Mouse (Mus musculus): ENCODE data around the gene Clcn6.
"Not testable (repeated sequence)": the region's sequence is repeated elsewhere in the genome, so short reads cannot be mapped to it uniquely, and the experiment has no call there.

Gene Clcn6

GRCm38 (mm10) chr4:148065702-148066400, 27.2 kb upstream of the Clcn6 start:
- DNase-seq (ENCODE audit: low spot score in 2 of 2): no peak

DNA sequence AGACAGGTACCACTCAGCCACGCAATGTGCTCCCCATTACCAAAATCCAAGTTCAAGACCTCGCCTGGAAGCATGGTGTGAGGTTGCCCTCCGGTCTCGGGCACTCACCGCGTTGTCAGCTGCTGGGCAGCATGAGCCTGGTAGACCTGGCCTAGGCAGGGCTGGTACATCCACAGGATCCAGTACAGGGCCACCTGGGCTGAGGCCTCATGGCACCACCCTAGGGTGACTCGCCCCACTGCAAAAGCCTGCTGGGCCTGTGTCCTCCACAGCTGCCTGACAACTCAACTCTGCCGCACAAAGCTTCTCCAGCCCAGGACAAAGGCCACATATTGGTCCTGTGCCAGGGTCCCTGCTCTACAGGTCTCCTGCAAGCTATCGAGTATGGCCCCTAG, 22.5 kb upstream of the Clcn6 start:
- no peak for DNase-seq (ENCODE audit: low spot score in 2 of 2)

DNA sequence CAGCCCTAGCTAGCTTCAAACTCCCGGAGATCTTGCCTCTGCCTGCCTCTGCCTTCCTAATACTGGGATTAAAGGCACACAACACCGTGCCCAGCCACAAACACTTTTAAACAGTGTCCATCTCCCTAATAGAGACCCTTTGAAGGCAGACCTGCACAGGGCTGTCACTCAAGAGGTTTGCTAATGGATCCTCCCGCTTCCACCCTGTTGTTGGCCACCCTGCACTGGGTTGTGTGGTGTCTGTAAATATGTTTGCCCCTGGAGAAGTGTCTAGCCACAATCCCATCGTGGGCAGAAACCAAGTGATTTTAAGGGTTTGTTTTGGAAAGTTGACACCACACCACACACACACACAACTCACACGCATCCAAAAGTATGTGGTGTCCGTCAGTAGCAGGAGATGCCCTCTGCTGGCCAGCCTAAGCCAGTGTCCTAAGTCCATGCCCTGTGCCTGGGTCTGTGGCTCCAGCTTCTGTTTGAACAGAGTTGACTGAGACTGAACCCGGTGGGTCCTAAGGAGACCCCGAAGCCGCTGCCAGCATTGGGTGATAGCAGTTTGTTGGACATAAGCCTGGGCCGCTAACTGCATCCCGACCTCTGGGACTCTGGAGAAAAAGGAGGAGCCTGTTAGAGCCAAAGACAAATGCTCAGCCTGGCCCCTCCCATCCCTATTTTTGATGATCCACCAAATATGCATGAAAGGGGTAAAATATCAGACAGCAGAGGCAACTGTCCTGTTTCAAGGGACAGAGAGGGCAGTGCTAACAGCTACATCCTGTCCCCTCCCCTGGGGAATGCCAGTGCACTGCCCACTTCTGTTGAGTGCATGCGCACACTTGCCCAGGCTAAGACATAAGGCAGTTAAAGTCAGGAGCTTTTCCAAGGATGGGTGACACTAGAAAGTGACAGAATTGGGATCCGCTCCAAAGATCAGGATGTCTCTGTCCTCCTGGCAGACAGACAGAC, 21.8 kb upstream of the Clcn6 start:
- DNase-seq (ENCODE audit: low spot score in 2 of 2): no peak

- DNase-seq (ENCODE audit: low spot score in 2 of 2): no peak
Measured at GRCm38 (mm10) chr4:148058993-148059392, 20.4 kb upstream of the Clcn6 start.

- DNase-seq (ENCODE audit: low spot score in 2 of 2): no peak
Measured at GRCm38 (mm10) chr4:148058218-148058819, 19.7 kb upstream of the Clcn6 start.

- no peak for DNase-seq (ENCODE audit: low spot score in 2 of 2)
Measured at GRCm38 (mm10) chr4:148057661-148058209, 19.1 kb upstream of the Clcn6 start.

DNA sequence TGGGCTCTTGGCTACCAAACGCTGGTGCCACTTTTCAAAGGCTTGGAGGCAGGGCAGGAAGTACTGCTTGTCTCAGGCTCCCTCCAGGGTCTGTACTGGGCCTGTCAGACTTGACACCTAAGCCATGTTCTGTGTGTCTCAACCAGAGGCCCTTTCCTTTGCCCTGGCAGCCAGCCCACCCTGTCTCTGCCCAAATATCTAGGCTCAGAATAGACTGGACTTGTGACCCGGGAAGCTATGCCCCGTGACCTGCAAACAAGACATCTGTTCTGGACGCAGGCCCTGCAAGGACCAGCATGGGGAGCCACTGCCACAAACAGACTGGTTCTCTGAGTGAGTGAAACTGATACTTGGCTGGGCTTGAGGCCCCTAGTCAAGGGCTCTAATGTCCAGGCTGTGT, 18.2 kb upstream of the Clcn6 start:
- DNase-seq (ENCODE audit: low spot score in 2 of 2): no peak

DNA sequence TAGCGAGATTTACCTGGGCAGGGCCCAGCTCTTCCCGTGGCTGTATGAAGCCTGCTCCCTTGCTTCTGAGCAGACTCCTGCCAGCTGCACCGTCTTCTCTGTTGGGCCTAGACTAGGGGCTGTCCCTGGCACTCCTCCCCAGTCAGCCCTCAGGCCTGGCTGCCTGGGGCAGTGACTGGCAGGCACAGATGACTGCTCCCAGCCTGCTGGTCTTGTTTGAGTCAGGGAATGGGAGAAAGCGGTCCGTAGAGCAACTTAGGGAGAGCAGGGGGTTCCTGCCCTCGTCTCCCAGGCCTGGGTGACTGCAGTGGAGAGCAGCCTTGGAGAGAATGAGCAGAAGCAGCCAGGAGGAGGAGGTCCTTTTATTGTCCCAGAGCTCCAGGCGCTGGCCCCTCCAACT, 17.6 kb upstream of the Clcn6 start:
- DNase-seq (ENCODE audit: low spot score in 2 of 2): no peak

DNA sequence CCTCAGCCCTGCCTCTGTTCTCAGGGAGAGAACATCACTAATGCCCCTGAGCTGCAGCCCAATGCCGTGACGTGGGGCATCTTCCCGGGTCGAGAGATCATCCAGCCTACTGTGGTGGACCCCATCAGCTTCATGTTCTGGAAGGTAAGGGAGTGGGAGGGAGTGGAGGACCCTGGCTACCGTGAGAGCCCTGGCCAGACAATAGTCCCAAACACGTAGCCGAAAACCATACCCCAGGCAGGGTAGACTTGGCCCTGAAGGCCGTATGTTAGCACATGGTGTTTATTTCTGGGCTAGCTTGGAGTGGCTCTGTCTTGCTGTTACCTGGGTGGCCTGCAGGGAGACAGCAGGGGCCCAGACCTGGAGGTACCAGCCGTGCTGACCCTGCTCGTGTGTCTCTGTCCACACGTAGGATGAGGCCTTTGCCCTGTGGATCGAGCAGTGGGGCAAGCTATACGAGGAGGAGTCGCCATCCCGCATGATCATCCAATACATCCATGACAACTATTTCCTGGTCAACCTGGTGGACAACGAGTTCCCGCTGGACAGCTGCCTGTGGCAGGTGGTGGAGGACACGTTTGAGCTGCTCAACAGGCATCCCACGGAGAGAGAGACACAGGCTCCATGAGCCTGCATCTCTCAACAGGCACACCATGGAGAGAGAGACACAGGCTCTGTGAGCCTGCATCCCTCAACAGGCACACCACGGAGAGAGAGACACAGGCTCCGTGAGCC, 16.5 kb upstream of the Clcn6 start:
- DNase-seq (ENCODE audit: low spot score in 2 of 2): no peak

GRCm38 (mm10) chr4:148053417-148053920, 14.8 kb upstream of the Clcn6 start:
- no peak for DNase-seq (ENCODE audit: low spot score in 2 of 2)

GRCm38 (mm10) chr4:148052976-148053375, 14.4 kb upstream of the Clcn6 start:
- no peak for DNase-seq (ENCODE audit: low spot score in 2 of 2)

DNA sequence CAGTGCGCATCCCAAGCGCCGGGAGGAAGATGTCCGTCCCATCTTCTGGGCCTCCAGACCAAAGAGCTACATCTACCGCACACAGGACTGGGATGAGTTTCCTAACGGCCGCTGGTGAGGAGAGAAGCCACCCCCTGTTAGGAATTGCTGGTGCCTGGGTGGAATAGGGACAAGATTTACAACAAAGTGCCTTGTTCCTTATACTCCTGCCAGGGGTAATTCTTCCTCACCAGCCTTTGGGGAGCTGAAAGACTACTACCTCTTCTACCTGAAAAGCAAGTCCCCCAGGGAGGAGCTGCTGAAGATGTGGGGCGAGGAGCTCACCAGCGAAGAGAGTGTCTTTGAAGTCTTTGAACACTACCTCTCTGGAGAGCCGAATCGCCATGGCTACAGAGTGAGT, 13.3 kb upstream of the Clcn6 start:
- no peak for DNase-seq (ENCODE audit: low spot score in 2 of 2)

DNA sequence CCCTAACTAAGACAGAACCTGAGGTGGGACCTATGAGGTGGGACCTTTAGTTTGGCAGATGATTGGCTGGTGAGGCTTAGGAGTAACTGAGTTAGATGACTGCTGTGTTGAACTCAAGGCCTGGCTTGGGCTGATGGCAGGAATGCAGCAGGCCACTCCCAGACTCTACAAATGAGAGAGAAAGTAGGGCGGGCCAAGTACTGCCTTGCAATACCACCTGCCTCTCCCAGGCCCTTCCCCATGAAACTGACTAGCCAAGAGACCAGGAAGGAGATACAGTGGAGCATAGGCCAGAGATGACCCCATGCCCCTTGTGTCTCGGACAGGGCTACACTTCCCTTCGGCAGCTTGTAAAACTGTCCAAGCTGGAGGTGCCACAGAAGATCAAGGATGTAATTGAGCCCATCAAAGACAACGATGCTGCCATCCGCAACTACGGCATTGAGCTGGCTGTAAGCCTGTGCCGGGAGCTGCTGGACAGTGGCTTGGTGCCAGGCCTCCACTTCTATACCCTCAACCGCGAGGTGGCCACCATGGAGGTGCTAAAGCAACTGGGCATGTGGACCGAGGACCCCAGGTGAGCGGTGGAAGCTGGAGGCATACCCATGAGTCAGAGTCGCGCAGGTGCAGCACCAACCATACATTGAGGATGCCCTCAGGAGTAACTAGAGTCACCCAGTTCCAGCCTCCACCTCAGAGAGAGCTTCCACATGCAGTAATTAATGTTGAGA, 12.6 kb upstream of the Clcn6 start:
- no peak for DNase-seq (ENCODE audit: low spot score in 2 of 2)

DNA sequence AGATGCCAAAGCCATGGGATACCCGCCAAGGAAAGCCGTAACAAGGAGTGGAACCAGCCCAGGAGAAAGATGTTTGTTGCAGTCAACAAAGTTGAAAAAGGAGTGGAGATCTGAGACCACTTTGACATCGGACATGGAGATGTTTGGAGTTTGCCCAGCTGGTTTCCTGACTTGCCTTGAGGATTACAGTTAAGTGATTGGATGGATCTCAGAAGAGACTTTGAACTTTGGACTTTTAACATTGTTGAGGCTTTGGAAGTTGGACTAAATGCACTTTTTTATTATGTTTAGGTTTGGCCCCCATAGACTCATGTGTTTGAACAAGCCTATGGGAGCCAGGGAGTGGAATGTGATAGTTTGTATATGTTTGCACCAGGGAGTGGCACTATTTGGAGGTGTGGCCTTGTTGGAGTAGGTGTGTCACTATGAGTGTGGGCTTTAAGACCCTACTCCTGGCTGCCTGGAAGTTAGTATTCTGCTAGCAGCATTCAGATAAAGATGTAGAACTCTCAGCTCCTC, 11.8 kb upstream of the Clcn6 start:
- DNase-seq (ENCODE audit: low spot score in 2 of 2): not testable (repeated sequence)

DNA sequence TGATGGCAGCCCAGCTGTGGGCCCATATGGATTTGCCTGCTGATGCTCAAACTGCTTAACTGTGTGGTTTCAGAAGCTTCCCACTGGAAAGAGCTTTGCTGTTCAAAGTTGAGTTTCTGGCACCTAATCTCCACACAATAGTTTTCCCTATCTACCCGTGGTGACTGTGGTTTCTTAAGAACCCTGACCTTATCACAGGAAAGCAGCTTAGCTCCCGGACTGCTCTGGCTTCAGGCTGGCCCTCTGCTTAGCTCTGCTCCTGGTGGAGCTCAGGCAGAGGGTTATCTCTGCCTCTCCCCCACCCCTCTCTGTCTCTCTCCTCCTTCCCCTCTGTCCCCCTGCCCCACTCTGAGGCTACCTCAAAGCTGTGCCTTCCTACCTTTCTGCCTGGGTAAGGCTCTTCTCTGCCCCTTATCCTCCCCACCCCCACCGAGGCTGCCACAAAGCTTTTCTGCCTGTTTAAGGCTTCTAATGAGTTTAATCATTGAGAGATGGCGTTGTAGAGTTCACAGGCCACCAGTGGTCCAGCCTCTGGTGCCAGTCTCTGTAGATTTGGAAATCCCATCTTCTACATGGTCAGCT, 7.9 kb upstream of the Clcn6 start:
- no peak for DNase-seq (ENCODE audit: low spot score in 2 of 2)

DNA sequence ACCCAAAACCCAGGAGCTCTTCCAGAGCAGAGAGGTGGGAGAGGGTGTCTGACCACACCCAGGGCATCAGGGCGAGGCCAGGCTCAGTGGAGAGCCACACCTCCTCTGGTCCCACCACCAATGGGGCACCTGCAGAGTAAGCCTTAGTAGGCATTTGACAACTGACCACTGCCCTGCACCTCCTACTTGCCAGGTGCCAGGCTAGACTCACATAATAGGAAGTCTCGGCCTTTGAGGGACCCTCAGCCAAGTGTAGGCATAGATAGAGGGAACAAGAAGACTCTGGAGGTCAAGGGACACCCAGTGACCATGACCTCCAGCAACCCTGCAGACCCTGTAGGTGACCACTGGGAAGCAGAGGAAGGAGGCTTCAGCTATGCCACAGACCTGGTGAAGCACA, 5.5 kb upstream of the Clcn6 start:
- DNase-seq (ENCODE audit: low spot score in 2 of 2): no peak

GRCm38 (mm10) chr4:148043327-148043726, 4.7 kb upstream of the Clcn6 start:
- not testable (repeated sequence) for DNase-seq (ENCODE audit: low spot score in 2 of 2)

DNA sequence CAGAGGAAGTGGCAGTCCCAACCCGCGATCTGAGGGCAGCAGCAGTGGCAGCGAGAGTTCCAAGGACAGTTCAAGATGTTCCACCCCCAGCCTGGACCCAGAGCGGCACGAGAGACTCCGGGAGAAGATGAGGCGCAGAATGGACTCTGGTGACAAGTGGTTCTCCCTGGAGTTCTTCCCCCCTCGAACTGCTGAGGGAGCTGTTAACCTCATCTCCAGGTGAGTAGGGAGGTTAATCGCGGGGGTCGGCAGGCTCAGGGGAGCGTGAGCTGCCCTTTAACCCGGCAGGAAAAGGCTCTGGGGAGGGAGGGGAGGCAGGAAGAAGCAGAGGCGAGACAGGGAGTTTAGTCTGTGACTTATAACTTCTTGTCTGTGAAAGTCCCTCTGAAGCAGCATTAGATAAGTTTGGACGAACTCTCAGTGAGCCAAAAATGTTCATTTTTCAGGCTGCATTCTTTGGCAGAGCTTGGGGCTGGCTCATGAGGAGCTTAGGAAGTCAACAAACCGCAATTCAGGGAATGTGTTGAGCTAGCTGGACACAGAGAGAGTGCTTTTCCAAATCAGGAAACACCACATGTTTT, 3.1 kb upstream of the Clcn6 start:
- DNase-seq (ENCODE audit: low spot score in 2 of 2): peak in 1 of 2 experiments; percentile 43

- peak; percentile 75 to 77 for DNase-seq (ENCODE audit: low spot score in 2 of 2)
Measured at GRCm38 (mm10) chr4:148040933-148041610, 2.5 kb upstream of the Clcn6 start.

Measured in urinary bladder, postnatal 4 days (tissue).